Mouse (Mus musculus) bone marrow macrophage, adult 2 months (primary cell): ENCODE results near the gene Nmrk1. TPM values are rescaled to one million over a fixed set of nuclear protein-coding genes. Genes with fewer than 3 reads are reported as not detected.
A peak's percentile ranks its signal among the peaks of the same experiment; 100 is the strongest.

Source experiments
- H3K27ac ChIP-seq: 2 replicates; pipeline ENCODE4 v1.5.1; 2012; ENCODE audit warnings: low read depth, low read length; ENCODE audit not compliant: insufficient read depth
- H3K4me1 ChIP-seq: 2 replicates; pipeline ENCODE4 v1.6.1; 2012; ENCODE audit warnings: low read length; ENCODE audit not compliant: control insufficient read depth, insufficient read depth
- H3K4me3 ChIP-seq: 2 replicates; pipeline ENCODE4 v1.5.1; 2012; ENCODE audit warnings: mild to moderate bottlenecking, low read length, moderate library complexity; ENCODE audit not compliant: insufficient read depth
- CTCF ChIP-seq: IDR thresholded peaks from 2 replicates; pipeline ENCODE4 v1.5.1; 2012; ENCODE audit warnings: low read depth, mild to moderate bottlenecking, low read length, moderate library complexity
- POLR2A ChIP-seq: IDR thresholded peaks from 2 replicates; pipeline ENCODE4 v1.6.1; 2012; ENCODE audit warnings: mild to moderate bottlenecking, low read depth, low read length, borderline replicate concordance
- polyA plus RNA-seq: library from polyadenylated mRNA; stranded (reverse); fragments of >200 nt; gene quantifications from 2 replicates; pipeline ENCODE4 v1.2.4, GENCODE M21; 2012; ENCODE audit not compliant: missing spikeins, insufficient read depth, insufficient read length

Nmrk1 gene
- polyA plus RNA-seq, 1 experiment: 12.7 TPM

DNA sequence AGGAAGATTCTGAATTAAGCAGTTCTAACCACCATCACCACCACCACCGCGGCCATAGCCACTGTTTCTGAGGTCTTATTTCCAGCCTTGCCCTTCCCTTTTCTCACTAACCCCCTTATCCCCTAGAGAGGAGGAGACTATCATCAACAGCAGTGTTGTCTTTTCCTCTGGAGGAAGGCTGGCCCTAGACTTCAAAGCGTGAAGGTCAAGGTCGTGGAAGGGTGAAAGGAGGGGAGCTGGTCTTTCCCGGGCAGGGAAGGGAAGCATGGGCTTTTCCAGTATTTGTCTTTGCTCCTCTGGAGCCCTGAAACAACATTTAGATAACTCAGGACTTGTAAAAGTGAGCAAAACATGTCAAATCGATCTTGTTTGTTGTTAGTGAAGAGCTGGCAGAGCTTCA lies 22.8 kb upstream of the Nmrk1 start:
- Histone ChIP-seq H3K4me1 (peaks cover 12% of the 10 kb centered on the region), H3K27ac (no peak overlapping the region), H3K4me3 (no peak overlapping the region)
- no peak for TF ChIP-seq POLR2A
- TF ChIP-seq CTCF: no peak

DNA sequence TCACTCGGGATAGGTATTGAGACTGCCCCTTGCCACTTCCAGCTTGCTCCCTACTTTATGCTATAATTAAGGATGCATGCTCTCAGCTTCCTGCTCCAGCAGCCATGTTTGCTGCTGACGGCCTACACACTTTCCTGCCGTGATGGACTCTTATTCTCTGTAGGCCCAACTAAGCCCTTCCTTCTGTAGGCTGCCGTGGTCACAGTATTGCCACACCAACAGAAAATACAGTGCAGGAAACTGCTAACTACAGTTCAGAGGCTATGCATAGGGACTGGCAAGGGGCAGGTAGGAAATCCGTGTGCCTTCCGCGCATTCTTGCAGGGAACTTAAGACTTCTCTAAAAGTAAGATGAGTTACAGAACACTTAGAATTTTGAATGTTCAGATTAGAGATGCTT lies 17.4 kb upstream of the Nmrk1 start:
- no peak overlapping the region for H3K4me3 ChIP-seq
- H3K27ac ChIP-seq: no peak overlapping the region
- H3K4me1 ChIP-seq: peaks cover 35% of the 10 kb centered on the region
- TF ChIP-seq POLR2A (no peak), CTCF (no peak)

DNA sequence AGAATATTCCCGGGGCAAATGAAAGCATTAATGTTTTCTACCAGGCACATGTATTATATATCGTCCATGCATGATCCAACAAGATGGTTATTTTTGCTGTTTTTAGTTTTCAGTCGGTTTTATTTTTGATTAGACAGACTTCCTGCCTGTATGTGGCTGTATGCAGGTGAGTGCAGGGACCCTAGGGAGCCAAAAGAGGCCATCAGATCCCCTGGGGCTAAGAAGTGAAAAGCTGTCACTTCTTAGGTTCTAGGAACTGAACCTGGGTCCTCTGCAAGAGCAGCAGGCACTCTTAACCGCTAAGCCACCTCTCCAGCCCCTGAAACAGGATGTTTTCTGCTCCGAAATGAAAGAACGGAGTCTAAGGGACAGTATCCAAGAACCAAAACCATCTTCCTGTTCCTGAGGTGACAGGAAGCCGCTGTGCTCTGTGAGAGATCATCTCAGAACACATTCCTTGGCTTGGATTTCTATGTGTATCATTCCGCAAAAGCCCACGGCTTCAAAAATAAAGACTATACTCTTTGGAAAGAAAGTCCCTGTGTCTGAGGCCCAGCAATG lies 16.0 kb upstream of the Nmrk1 start:
- Histone ChIP-seq H3K27ac (no peak overlapping the region), H3K4me1 (peaks cover 47% of the 10 kb centered on the region), H3K4me3 (no peak overlapping the region)
- TF ChIP-seq CTCF (no peak), POLR2A (no peak)

DNA sequence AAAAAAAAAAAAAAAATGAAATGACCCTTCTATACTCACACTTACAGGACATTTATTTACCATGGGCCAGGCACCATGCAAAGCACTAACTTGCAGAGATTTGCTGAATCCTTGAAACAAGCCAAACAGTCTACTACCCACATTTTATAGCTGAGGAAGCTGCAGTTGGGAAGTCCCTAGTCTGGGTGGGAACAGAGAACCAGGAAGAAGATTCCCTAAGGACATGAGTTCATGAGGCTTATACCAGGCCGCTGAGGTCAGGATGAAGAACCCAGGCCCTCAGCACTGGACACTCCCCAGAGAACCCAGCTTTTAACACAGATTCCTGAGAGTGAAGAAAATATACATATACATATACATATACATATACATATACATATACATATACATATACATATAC lies 14.2 kb upstream of the Nmrk1 start:
- Histone ChIP-seq H3K4me1 (peaks cover 55% of the 10 kb centered on the region), H3K4me3 (no peak overlapping the region), H3K27ac (no peak overlapping the region)
- TF ChIP-seq POLR2A (no peak), CTCF (no peak)

DNA sequence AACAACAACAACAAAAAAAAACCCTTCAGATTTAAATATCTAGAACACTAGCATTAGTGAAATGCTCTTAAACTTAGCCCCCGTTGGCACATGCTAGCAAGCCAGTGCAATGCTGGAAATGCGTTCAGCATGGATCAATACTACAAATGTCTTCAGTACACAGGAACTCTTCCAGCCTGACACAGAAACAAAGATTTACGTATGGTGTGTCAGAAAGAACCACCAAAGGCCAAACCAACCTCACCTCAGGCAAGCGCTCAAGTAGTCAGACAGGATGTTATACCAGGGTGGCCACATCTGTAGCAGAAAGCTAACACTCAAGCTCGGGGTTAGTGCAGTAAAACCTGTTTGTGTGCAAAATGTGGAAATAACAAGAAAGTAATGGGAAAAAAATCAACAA lies 12.7 kb upstream of the Nmrk1 start:
- Histone ChIP-seq H3K4me1 (peaks cover 64% of the 10 kb centered on the region), H3K27ac (no peak overlapping the region), H3K4me3 (no peak overlapping the region)
- TF ChIP-seq CTCF (no peak), POLR2A (no peak)

DNA sequence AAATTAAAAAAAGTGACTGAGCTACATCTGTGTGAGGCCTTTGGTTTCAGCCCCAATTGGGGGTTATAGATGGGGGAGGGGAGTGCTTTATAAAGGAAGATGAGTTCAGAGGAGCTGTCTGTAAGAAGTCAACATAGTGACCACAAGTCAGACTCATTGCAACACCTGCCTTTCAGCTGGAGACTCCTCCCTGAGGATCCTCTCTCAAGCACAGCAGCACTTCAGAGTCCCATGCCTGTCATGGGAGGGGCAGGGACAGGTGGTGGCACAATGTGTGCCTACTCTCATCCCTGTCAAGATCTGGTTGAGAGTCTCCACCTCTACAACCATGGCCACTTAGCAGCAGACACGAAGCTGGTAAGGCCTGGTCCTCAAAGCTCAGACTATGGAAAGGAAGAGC lies 12.1 kb upstream of the Nmrk1 start:
- H3K27ac ChIP-seq: no peak overlapping the region
- H3K4me1 ChIP-seq: peaks cover 66% of the 10 kb centered on the region
- H3K4me3 ChIP-seq: no peak overlapping the region
- TF ChIP-seq CTCF (no peak), POLR2A (no peak)

DNA sequence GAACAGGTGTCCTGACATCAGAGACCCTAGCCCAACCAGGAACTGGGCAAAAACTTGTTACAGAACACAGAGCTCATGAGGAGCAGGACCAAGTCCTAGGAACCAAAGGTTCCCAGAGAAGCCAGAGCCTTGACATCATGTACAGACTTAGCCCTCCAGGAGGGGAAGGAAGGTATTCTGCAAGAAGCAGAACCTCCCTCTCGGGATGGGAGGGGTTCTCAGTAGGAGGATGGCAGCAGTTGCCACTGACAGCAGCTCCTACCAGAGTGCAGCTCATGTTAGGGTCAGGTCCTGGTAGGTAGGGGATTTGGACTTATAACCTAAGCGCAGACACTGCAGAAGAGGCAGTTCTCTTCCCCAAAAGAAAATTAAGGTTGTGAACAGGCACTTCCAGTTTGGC lies 7.9 kb upstream of the Nmrk1 start:
- no peak overlapping the region for H3K4me3 ChIP-seq
- TF ChIP-seq POLR2A (no peak), CTCF (no peak)
- no peak overlapping the region for H3K27ac ChIP-seq
- H3K4me1 ChIP-seq: peaks cover 67% of the 10 kb centered on the region

DNA sequence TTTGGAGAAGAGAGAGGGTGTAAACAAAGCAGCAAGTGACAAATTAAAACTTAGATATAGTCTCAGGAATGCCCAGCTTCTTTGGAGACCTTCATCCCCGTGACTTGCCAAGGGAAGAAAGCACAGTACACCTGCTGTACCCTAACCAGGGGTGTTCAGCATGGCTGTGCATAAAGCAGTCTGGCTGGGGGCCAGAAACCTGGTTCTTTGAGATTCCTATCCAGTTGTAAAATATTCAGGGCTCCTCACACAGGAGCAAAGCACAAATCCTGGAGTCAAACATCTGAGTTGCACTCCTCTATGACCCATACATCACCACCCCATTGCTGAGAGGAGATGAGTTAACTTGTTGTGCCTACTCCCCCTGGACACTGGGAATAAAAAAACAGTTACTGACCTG lies 2.2 kb upstream of the Nmrk1 start:
- Histone ChIP-seq H3K4me3 (peak overlapping the region; percentile 23), H3K4me1 (peaks cover 31% of the 10 kb centered on the region)
- no peak for TF ChIP-seq POLR2A
- no peak for TF ChIP-seq CTCF

DNA sequence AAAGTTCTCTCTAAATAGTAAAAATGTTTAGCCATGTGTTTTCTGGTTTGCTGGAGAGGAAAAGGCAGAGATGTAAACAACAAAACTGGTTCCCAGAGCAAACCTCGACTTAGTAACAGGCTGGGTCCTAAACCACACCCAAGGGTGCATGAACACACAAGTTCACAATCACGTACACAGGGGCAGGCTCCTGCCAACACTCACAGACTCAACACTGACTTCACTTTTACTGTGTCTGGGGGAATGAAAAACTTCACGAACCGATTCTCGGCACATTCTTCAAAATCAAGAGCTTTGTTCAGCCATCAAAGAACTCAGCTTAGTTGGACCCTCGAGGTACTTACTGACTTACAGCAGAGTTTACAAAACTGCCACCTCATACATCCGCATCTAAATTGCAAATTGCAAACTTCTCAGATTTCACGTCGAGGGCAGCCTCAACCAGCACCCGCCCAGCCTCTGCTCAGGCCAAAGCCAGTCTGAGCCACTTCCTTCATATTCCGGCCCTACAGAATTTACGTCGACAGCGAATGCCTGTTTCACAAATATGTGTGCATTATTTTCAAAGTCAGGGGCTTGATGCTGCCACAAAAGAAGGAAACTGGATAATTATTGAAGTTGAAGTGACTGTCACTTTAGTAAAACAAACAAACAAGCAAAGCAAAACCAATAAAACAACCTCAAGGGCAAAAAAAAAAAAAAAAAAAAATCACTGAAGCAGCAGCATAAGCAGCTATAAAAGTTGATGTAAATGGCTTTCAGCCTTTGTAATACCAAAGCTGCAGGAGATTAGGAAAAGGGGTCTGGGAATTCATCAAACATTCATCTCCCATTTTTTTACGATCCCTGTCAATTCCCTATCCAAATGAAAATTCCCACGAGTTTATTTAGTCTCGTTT lies 1.3 kb upstream of the Nmrk1 start:
- H3K4me1 ChIP-seq: peaks cover 25% of the 10 kb centered on the region
- peak overlapping the region; percentile 83 for H3K4me3 ChIP-seq
- TF ChIP-seq POLR2A (no peak), CTCF (no peak)
- peak overlapping the region; percentile 95 for H3K27ac ChIP-seq

More for the DNA sequence above, 2.2 kb upstream of the Nmrk1 start:
- H3K27ac ChIP-seq: no peak overlapping the region

DNA sequence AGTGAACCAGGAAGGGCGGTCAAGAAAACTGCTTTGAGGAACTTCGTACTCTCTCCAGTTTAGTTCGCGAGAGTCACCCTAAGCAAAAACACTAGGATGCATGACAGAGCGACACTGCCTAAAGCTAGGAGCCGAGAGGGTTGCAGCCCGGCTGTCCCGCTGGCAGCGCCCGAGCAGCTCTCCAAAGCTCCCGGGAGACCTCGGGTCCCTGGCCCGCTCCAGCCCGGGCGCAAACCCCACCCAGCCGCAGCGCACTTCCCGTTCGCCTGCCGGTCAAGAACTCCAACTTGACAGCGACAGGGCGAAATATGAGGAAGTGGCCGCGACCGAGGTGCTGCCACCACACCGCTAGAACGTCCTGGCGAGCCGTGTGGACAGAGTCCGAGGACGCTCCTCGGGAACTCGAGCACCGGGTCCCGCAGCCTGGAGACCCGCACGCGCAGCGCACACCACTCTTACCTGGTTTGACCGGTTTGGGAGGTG lies 548 bp upstream of the Nmrk1 start:
- Histone ChIP-seq H3K4me3 (peak overlapping the region; percentile 83), H3K27ac (peak overlapping the region; percentile 95), H3K4me1 (peaks cover 22% of the 10 kb centered on the region)
- TF ChIP-seq POLR2A: no peak
- TF ChIP-seq CTCF: no peak
